Mouse (Mus musculus): ENCODE measurements around the gene Gm4847. TPM values are rescaled to one million over a fixed set of nuclear protein-coding genes. Genes with fewer than 3 reads are reported as not detected.

Gene Gm4847
- polyA plus RNA-seq (2014; fragmentation: Illumina TruSeq; extraction: RNeasy Lipid Tissue Mini Kit (QIAGEN cat#74804); ENCODE audit: insufficient read depth, low read depth, low replicate concordance): not detected

DNA sequence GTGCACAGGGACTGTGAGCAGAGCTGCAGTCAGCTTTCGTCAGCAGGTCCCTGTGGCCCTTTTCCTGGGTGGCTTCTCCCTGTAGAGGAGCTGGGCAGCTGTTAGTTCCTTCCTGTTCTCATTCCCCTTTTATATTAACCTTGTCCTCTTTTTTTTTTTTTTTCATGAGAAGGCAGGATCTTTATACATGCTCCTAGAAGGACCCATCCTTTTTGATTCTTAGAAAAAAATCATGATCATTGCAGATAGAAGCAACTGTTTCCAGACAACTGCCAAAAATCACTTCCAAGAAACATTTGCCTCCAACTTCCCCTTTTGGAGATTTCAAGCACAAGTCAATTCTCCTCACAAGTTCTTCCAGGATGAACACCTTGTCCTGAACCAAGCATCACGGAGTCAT is at the start of gene Gm4847:
Gene Gm4847, minus strand, starts transcription at position 101 of the 400 bp plus-strand sequence.

DNA sequence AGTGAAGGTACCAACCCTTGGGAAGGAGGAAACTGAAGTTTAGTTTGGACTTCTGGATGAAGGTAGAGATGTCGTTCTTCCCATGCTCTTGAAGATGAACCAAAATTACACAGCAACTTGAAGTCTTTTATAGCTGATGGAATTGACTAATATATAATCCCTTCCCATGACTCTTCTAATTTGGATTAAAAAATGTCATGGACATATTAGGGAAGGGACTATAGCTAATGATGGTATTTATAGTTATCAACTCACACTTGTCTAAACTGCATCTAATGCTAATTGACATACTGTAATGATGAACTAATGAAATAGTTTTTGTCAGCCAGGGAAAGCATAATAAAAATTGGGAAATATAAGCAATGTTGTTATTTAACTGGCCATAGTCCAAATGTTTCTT is 34.3 kb upstream of the Gm4847 start, which contains the start of gene Fmo9:
Gene Fmo9, minus strand, starts transcription at position 101 of the 400 bp plus-strand sequence.

Other genes with a start within 250 kb of the Gm4847 start
- 2.9 TPM for gene Pogk, start 237.8 kb downstream of the Gm4847 start, polyA plus RNA-seq (2014; fragmentation: Illumina TruSeq; extraction: RNeasy Lipid Tissue Mini Kit (QIAGEN cat#74804); ENCODE audit: insufficient read depth, low read depth, low replicate concordance)
- not detected for gene Gm4846, start 150.1 kb downstream of the Gm4847 start, polyA plus RNA-seq (2014; fragmentation: Illumina TruSeq; extraction: RNeasy Lipid Tissue Mini Kit (QIAGEN cat#74804); ENCODE audit: insufficient read depth, low read depth, low replicate concordance)
- not detected for gene Fmo9, start 34.2 kb upstream of the Gm4847 start, polyA plus RNA-seq (2014; fragmentation: Illumina TruSeq; extraction: RNeasy Lipid Tissue Mini Kit (QIAGEN cat#74804); ENCODE audit: insufficient read depth, low read depth, low replicate concordance)